Mouse (Mus musculus) spleen, adult 2 months (tissue): Measurements from ENCODE around the gene Prss2.

Source experiments
- CTCF ChIP-seq: fragments of 200-500 bp; IDR thresholded peaks from 2 replicates; pipeline ENCODE4 v1.5.1; 2011; ENCODE audit warnings: mild to moderate bottlenecking, inconsistent platforms; ENCODE audit not compliant: insufficient read depth, insufficient read length, insufficient replicate concordance; ENCODE audit errors: extremely low read depth
- POLR2A ChIP-seq: fragments of 200-500 bp; IDR thresholded peaks from 2 replicates; pipeline ENCODE4 v1.6.1; 2011; ENCODE audit warnings: low read depth, low read length, inconsistent platforms

DNA sequence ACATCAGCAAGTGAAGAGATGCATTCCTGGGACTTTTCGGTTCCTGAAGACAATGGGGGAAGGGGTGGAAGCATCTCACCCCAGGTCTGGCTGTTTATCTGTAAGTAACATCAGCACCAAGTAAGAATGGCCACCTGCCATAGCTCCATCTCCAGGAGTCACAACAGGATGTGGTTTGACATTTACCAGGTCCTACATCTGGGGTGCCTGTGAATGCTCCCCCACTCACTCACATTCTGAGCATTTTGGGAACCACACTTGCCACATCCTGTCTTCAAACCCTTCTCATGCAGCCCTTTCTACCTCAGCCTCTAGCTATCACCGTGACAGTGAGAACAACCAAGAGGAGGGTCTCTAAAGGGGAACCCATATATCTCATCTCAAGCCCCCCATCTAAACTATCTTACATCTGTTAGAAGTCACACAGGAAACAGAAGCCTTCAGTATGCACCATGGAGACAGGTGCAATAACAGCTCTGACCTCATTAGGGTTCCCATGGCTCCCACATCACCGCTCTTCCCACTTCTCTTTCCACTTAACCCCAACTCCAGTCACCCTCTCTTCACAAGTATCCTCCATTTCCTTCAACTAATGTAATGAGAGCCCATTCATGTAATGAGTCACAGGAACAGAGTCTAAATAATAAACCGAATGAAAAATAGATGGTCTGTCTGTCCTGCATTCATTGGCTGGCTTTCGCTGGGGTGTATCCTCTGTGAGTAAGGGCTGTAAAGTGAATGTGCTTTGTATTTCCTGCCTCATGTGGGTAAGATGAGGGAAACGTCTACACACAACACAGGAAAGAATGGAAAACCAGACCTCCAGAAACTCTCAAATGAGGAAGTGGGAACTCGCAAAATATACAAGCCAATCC lies 32.9 kb downstream of the Prss2 start:
- no peak for TF ChIP-seq CTCF
- no peak for TF ChIP-seq POLR2A
